Mouse (Mus musculus) neural tube, embryonic 14.5 days (tissue): ENCODE measurements at regions not wholly inside any gene's neighbourhood (a gene's known extent, or its start where the extent isn't known, plus 50 kb on each side); places are given as distances from the start of the nearest gene placed in this dataset.

Source experiments
- ATAC-seq: fragments of 200-750 bp; cut with Nextera tagmentation; 2 replicates; pipeline ENCODE4 v1.8.0; 2017; ENCODE audit warnings: low read depth, mild to moderate bottlenecking, moderate TSS enrichment, moderate library complexity
- H3K27ac ChIP-seq: fragments of 300-500 bp; sonication (generic); 2 replicates; pipeline ENCODE4 v1.5.1; 2014; ENCODE audit warnings: low read depth, mild to moderate bottlenecking, control low read depth, low read length, moderate library complexity, mixed read lengths
- H3K27me3 ChIP-seq: fragments of 300-500 bp; sonication (generic); 2 replicates; pipeline ENCODE4 v1.6.1; 2014; ENCODE audit warnings: low read length; ENCODE audit not compliant: control insufficient read depth, insufficient read depth
- H3K36me3 ChIP-seq: fragments of 300-500 bp; sonication (generic); 2 replicates; pipeline ENCODE4 v1.6.1; 2014; ENCODE audit warnings: low read length, mixed read lengths; ENCODE audit not compliant: control insufficient read depth, insufficient read depth
- H3K4me1 ChIP-seq: fragments of 300-500 bp; sonication (generic); 2 replicates; pipeline ENCODE4 v1.6.1; 2014; ENCODE audit warnings: low read length; ENCODE audit not compliant: control insufficient read depth, insufficient read depth
- H3K4me2 ChIP-seq: fragments of 300-500 bp; sonication (generic); 2 replicates; pipeline ENCODE4 v1.6.1; 2014; ENCODE audit warnings: mild to moderate bottlenecking, low read depth, low read length, control low read depth
- H3K4me3 ChIP-seq: fragments of 300-500 bp; sonication (generic); 2 replicates; pipeline ENCODE4 v1.5.1; 2014; ENCODE audit warnings: low read depth, low read length, control low read depth, mixed read lengths
- H3K9ac ChIP-seq: fragments of 300-500 bp; sonication (generic); replicated peaks from 2 replicates; pipeline ENCODE4 v1.6.1; 2014; ENCODE audit warnings: low read depth, mild to moderate bottlenecking, control low read depth, low read length, mixed read lengths
- H3K9me3 ChIP-seq: fragments of 300-500 bp; sonication (generic); 2 replicates; pipeline ENCODE4 v1.6.1; 2016; ENCODE audit warnings: low read length; ENCODE audit not compliant: control insufficient read depth
- WGBS: fragments of 180-500 bp; shearing (Covaris S2); extraction: QIAGEN DNeasy Blood & Tissue Kit; methylation state at CpG from one replicate; pipeline ENCODE4 v1.1.7; 2014; 5-methylcytosine and 5-hydroxymethylcytosine counted together

GRCm38 (mm10) chr12:51108044-51108443, 239.8 kb upstream of the G2e3 start:
- Histone ChIP-seq H3K27me3 (no peaks in the 10 kb centered on the region), H3K27ac (no peak overlapping the region), H3K9ac (no peak overlapping the region), H3K4me1 (no peaks in the 10 kb centered on the region), H3K4me2 (no peak overlapping the region), H3K9me3 (no peaks in the 10 kb centered on the region), H3K36me3 (no peaks in the 10 kb centered on the region), H3K4me3 (no peak overlapping the region)
- no peak for ATAC-seq
- 90% methylated on average over 5 of the region's 5 CpGs for WGBS

GRCm38 (mm10) chr12:51103541-51104042, 244.3 kb upstream of the G2e3 start:
- Histone ChIP-seq H3K9me3 (no peaks in the 10 kb centered on the region), H3K27ac (no peak overlapping the region), H3K27me3 (no peaks in the 10 kb centered on the region), H3K4me3 (no peak overlapping the region), H3K36me3 (no peaks in the 10 kb centered on the region), H3K9ac (no peak overlapping the region), H3K4me2 (no peak overlapping the region), H3K4me1 (no peaks in the 10 kb centered on the region)
- no peak for ATAC-seq
- WGBS = 94% methylated on average over 4 of the region's 4 CpGs

- Histone ChIP-seq H3K4me3 (no peak overlapping the region), H3K27ac (no peak overlapping the region), H3K4me1 (no peaks in the 10 kb centered on the region), H3K27me3 (no peaks in the 10 kb centered on the region), H3K36me3 (no peaks in the 10 kb centered on the region), H3K9ac (no peak overlapping the region), H3K9me3 (no peaks in the 10 kb centered on the region), H3K4me2 (no peak overlapping the region)
- 73% methylated on average over 6 of the region's 6 CpGs for WGBS
- ATAC-seq = no peak
These were observed 246.2 kb upstream of the G2e3 start for GRCm38 (mm10) chr12:51101636-51102035.

- Histone ChIP-seq H3K27ac (no peak overlapping the region), H3K36me3 (no peaks in the 10 kb centered on the region), H3K4me1 (no peaks in the 10 kb centered on the region), H3K4me3 (no peak overlapping the region), H3K4me2 (no peak overlapping the region), H3K27me3 (no peaks in the 10 kb centered on the region), H3K9ac (no peak overlapping the region), H3K9me3 (no peaks in the 10 kb centered on the region)
- 88% methylated on average over 5 of the region's 5 CpGs for WGBS
- ATAC-seq = no peak
These were observed 247.0 kb upstream of the G2e3 start for GRCm38 (mm10) chr12:51100868-51101267.

- H3K36me3 ChIP-seq = no peaks in the 10 kb centered on the region
- WGBS = 77% methylated on average over 4 of the region's 4 CpGs
- H3K9ac ChIP-seq = no peak overlapping the region
- no peaks in the 10 kb centered on the region for H3K27me3 ChIP-seq
- no peak overlapping the region for H3K4me3 ChIP-seq
- H3K4me1 ChIP-seq = no peaks in the 10 kb centered on the region
- no peak overlapping the region for H3K4me2 ChIP-seq
- no peaks in the 10 kb centered on the region for H3K9me3 ChIP-seq
- no peak for ATAC-seq
- no peak overlapping the region for H3K27ac ChIP-seq
These were observed 251.9 kb upstream of the G2e3 start for GRCm38 (mm10) chr12:51095974-51096373.

GRCm38 (mm10) chr12:51089324-51089723, 258.5 kb upstream of the G2e3 start:
- Histone ChIP-seq H3K9ac (no peak overlapping the region), H3K27me3 (no peaks in the 10 kb centered on the region), H3K27ac (no peak overlapping the region), H3K4me1 (no peaks in the 10 kb centered on the region), H3K4me2 (no peak overlapping the region), H3K36me3 (no peaks in the 10 kb centered on the region), H3K4me3 (no peak overlapping the region), H3K9me3 (no peaks in the 10 kb centered on the region)
- ATAC-seq = no peak
- WGBS = 90% methylated on average over 7 of the region's 7 CpGs

GRCm38 (mm10) chr12:51081809-51082208, 266.1 kb upstream of the G2e3 start:
- Histone ChIP-seq H3K9ac (no peak overlapping the region), H3K27me3 (no peaks in the 10 kb centered on the region), H3K36me3 (no peaks in the 10 kb centered on the region), H3K4me3 (no peak overlapping the region), H3K4me2 (no peak overlapping the region), H3K9me3 (no peaks in the 10 kb centered on the region), H3K27ac (no peak overlapping the region), H3K4me1 (no peaks in the 10 kb centered on the region)
- peak; percentile 57; the same call in 1 of the 2 replicates for ATAC-seq
- 34% methylated on average over 8 of the region's 8 CpGs for WGBS

- no peak overlapping the region for H3K9ac ChIP-seq
- no peaks in the 10 kb centered on the region for H3K27me3 ChIP-seq
- H3K4me2 ChIP-seq = no peak overlapping the region
- 79% methylated on average over 1 of the region's 1 CpGs for WGBS
- no peaks in the 10 kb centered on the region for H3K36me3 ChIP-seq
- no peak for ATAC-seq
- no peaks in the 10 kb centered on the region for H3K9me3 ChIP-seq
- H3K4me3 ChIP-seq = no peak overlapping the region
- no peak overlapping the region for H3K27ac ChIP-seq
- no peaks in the 10 kb centered on the region for H3K4me1 ChIP-seq
These were observed 274.4 kb upstream of the G2e3 start for GRCm38 (mm10) chr12:51073503-51073902.

GRCm38 (mm10) chr12:51060931-51061330, 286.9 kb upstream of the G2e3 start:
- Histone ChIP-seq H3K4me3 (no peak overlapping the region), H3K9me3 (no peaks in the 10 kb centered on the region), H3K4me1 (no peaks in the 10 kb centered on the region), H3K27me3 (no peaks in the 10 kb centered on the region), H3K4me2 (no peak overlapping the region), H3K36me3 (no peaks in the 10 kb centered on the region), H3K27ac (no peak overlapping the region), H3K9ac (no peak overlapping the region)
- 90% methylated on average over 3 of the region's 3 CpGs for WGBS
- ATAC-seq = no peak
